Mouse (Mus musculus) intestine, postnatal 0 days (tissue): Measurements from ENCODE around the gene Rae1. TPM values are rescaled to one million over a fixed set of nuclear protein-coding genes. Genes with fewer than 3 reads are reported as not detected.

ENCODE experiments used
- ATAC-seq: fragments of 200-750 bp; cut with Nextera tagmentation; 2 replicates; pipeline ENCODE4 v1.8.0; 2017; ENCODE audit warnings: mild to moderate bottlenecking, moderate TSS enrichment, moderate library complexity
- H3K27ac ChIP-seq: fragments of 300-500 bp; sonication (generic); 2 replicates; pipeline ENCODE4 v1.5.1; 2014; ENCODE audit warnings: mild to moderate bottlenecking, low read depth, low read length, moderate library complexity
- H3K27me3 ChIP-seq: fragments of 300-500 bp; sonication (generic); replicated peaks from 2 replicates; pipeline ENCODE4 v1.6.1; 2014; ENCODE audit warnings: low read length, mixed read lengths; ENCODE audit not compliant: control insufficient read depth, insufficient read depth
- H3K36me3 ChIP-seq: fragments of 300-500 bp; sonication (generic); 2 replicates; pipeline ENCODE4 v1.6.1; 2014; ENCODE audit warnings: mild to moderate bottlenecking, moderate library complexity; ENCODE audit not compliant: control insufficient read depth, insufficient read depth
- H3K4me1 ChIP-seq: fragments of 300-500 bp; sonication (generic); replicated peaks from 2 replicates; pipeline ENCODE4 v1.6.1; 2014; ENCODE audit warnings: antibody characterized with exemption, low read length, mixed read lengths; ENCODE audit not compliant: control insufficient read depth, insufficient read depth
- H3K4me2 ChIP-seq: fragments of 300-500 bp; sonication (generic); replicated peaks from 2 replicates; pipeline ENCODE4 v1.6.1; 2014; ENCODE audit warnings: low read depth, mild to moderate bottlenecking, moderate library complexity
- H3K4me3 ChIP-seq: fragments of 300-500 bp; sonication (generic); 2 replicates; pipeline ENCODE4 v1.5.1; 2014; ENCODE audit warnings: low read depth, low read length
- H3K9ac ChIP-seq: fragments of 300-500 bp; sonication (generic); 2 replicates; pipeline ENCODE4 v1.6.1; 2014; ENCODE audit warnings: mild to moderate bottlenecking, low read depth, low read length
- H3K9me3 ChIP-seq: fragments of 300-500 bp; sonication (generic); 2 replicates; pipeline ENCODE4 v1.6.1; 2016; ENCODE audit warnings: mixed run types; ENCODE audit not compliant: control insufficient read depth
- CTCF ChIP-seq: sonication (generic); IDR thresholded peaks from 2 replicates; pipeline ENCODE4 v1.5.1; 2016; ENCODE audit warnings: low read depth, mild to moderate bottlenecking, control low read depth, antibody characterized with exemption, moderate library complexity
- WGBS: fragments of 180-500 bp; shearing (Covaris S2); extraction: QIAGEN DNeasy Blood & Tissue Kit; methylation state at CpG from one replicate; pipeline ENCODE4 v1.1.7; 2014; 5-methylcytosine and 5-hydroxymethylcytosine counted together
- polyA plus RNA-seq: library from polyadenylated mRNA; unstranded; fragments of >200 nt; fragmentation: Nextera tagmentation; extraction: Ambion mirVana; gene quantifications from 2 replicates; pipeline ENCODE4 v1.2.1, GENCODE M21; 2015

The Rae1 gene
- polyA plus RNA-seq: 62.8 and 63.5 TPM in 2 replicates

- peak within 1 kb of the TSS; percentile 86 for H3K4me2 ChIP-seq
- ATAC-seq: peak; percentile 96
These were observed at the start of gene Rae1 for GRCm38 (mm10) chr2:172999630-173000284. Gene Rae1 (plus strand): TSS chr2:173000117.

GRCm38 (mm10) chr2:172950119-172950676 lies 49.7 kb upstream of the Rae1 start:
- no peak overlapping the region for H3K4me3 ChIP-seq
- TF ChIP-seq CTCF: no peak
- 68% methylated on average over 9 of the region's 9 CpGs for WGBS
- H3K4me1 ChIP-seq: no peaks in the 10 kb centered on the region
- H3K27ac ChIP-seq: no peak overlapping the region
- no peak overlapping the region for H3K9ac ChIP-seq
- no peak overlapping the region for H3K4me2 ChIP-seq
- no peaks in the 10 kb centered on the region for H3K9me3 ChIP-seq
- H3K27me3 ChIP-seq: no peaks in the 10 kb centered on the region
- H3K36me3 ChIP-seq: no peaks in the 10 kb centered on the region
- no peak for ATAC-seq

More at GRCm38 (mm10) chr2:172999630-173000284, at the start of gene Rae1:
- Histone ChIP-seq H3K4me3 (peak within 1 kb of the TSS; percentile 87), H3K9ac (peak within 1 kb of the TSS; percentile 95), H3K9me3 (no peaks in the 10 kb centered on the region), H3K27ac (peak within 1 kb of the TSS; percentile 95), H3K36me3 (peaks cover 18% of the 10 kb centered on the region), H3K4me1 (no peaks in the 10 kb centered on the region; the same call in 1 of the 2 replicates), H3K27me3 (no peaks in the 10 kb centered on the region)
- WGBS: under 1% methylated on average over 43 of the region's 45 CpGs
- TF ChIP-seq CTCF: peak; percentile 88

- 49% methylated on average over 11 of the region's 11 CpGs for WGBS
- Histone ChIP-seq H3K4me3 (no peak overlapping the region), H3K4me2 (no peak overlapping the region), H3K27me3 (no peaks in the 10 kb centered on the region), H3K9me3 (no peaks in the 10 kb centered on the region), H3K9ac (no peak overlapping the region), H3K4me1 (no peaks in the 10 kb centered on the region), H3K36me3 (no peaks in the 10 kb centered on the region), H3K27ac (no peak overlapping the region)
- TF ChIP-seq CTCF: no peak
- ATAC-seq: no peak
These were observed 49.2 kb upstream of the Rae1 start for GRCm38 (mm10) chr2:172950722-172951121.

GRCm38 (mm10) chr2:172951976-172952375 lies 47.9 kb upstream of the Rae1 start:
- Histone ChIP-seq H3K4me1 (no peaks in the 10 kb centered on the region), H3K9ac (no peak overlapping the region), H3K4me2 (no peak overlapping the region), H3K36me3 (no peaks in the 10 kb centered on the region), H3K4me3 (no peak overlapping the region), H3K9me3 (no peaks in the 10 kb centered on the region), H3K27ac (no peak overlapping the region), H3K27me3 (no peaks in the 10 kb centered on the region)
- WGBS: 88% methylated on average over 2 of the region's 2 CpGs
- ATAC-seq: no peak
- peak; percentile 44 for TF ChIP-seq CTCF

- 32% methylated on average over 5 of the region's 5 CpGs for WGBS
- Histone ChIP-seq H3K9ac (no peak overlapping the region), H3K36me3 (no peaks in the 10 kb centered on the region), H3K4me1 (no peaks in the 10 kb centered on the region), H3K9me3 (no peaks in the 10 kb centered on the region), H3K4me3 (no peak overlapping the region), H3K27ac (no peak overlapping the region), H3K27me3 (no peaks in the 10 kb centered on the region), H3K4me2 (no peak overlapping the region)
- TF ChIP-seq CTCF: no peak
- no peak for ATAC-seq
These were observed 41.3 kb upstream of the Rae1 start for GRCm38 (mm10) chr2:172958579-172958978.

GRCm38 (mm10) chr2:172959006-172959768 lies 40.7 kb upstream of the Rae1 start:
- Histone ChIP-seq H3K36me3 (no peaks in the 10 kb centered on the region), H3K4me1 (no peaks in the 10 kb centered on the region), H3K9me3 (no peaks in the 10 kb centered on the region), H3K27me3 (no peaks in the 10 kb centered on the region), H3K4me2 (no peak overlapping the region), H3K9ac (no peak overlapping the region), H3K4me3 (no peak overlapping the region), H3K27ac (no peak overlapping the region)
- TF ChIP-seq CTCF: peak; percentile 55
- 52% methylated on average over 13 of the region's 13 CpGs for WGBS
- ATAC-seq: no peak
